Mouse (Mus musculus) myocyte (in vitro differentiated cells): Measurements from ENCODE around the gene Rpsa. TPM values are rescaled to one million over a fixed set of nuclear protein-coding genes. Genes with fewer than 3 reads are reported as not detected.

Experiments used
- H3K27me3 ChIP-seq: one replicate; pipeline ENCODE4 v1.6.1; 2011; ENCODE audit not compliant: control insufficient read depth, insufficient read depth, insufficient read length
- H3K36me3 ChIP-seq: one replicate; pipeline ENCODE4 v1.6.1; 2011; ENCODE audit not compliant: control insufficient read depth, insufficient read depth
- H3K4me2 ChIP-seq: one replicate; pipeline ENCODE4 v1.6.1; 2011; ENCODE audit warnings: low read depth, control low read depth
- H3K4me3 ChIP-seq: one replicate; pipeline ENCODE4 v1.5.1; 2011; ENCODE audit warnings: mild to moderate bottlenecking, control low read depth, moderate library complexity
- H3K79me2 ChIP-seq: one replicate; pipeline ENCODE4 v1.6.1; 2011; ENCODE audit not compliant: control insufficient read depth, insufficient read depth
- H3ac ChIP-seq: one replicate; pipeline ENCODE4 v1.6.1; 2011; ENCODE audit not compliant: control insufficient read depth, insufficient read length
- CEBPB ChIP-seq: IDR thresholded peaks from 2 replicates; pipeline ENCODE4 v1.6.1; 2011; ENCODE audit warnings: mild to moderate bottlenecking, moderate library complexity; ENCODE audit not compliant: poor library complexity, insufficient read depth, severe bottlenecking
- E2F4 ChIP-seq: IDR thresholded peaks from one replicate; pipeline ENCODE4 v1.6.1; 2011; ENCODE audit warnings: mild to moderate bottlenecking, control low read depth, moderate library complexity; ENCODE audit not compliant: insufficient read depth
- MAX ChIP-seq: IDR thresholded peaks from one replicate; pipeline ENCODE4 v1.6.1; 2011; ENCODE audit warnings: low read depth, mild to moderate bottlenecking, control low read depth
- MYOD1 ChIP-seq, 3 experiments: IDR thresholded peaks; one replicate each; pipeline ENCODE4 v1.6.1; 2011; ENCODE audit warnings: control low read depth in 2 of 3, low read depth in 2 of 3, mild to moderate bottlenecking in 2 of 3, moderate library complexity in 1 of 3; ENCODE audit not compliant: insufficient read length in 2 of 3, control insufficient read depth in 1 of 3
- MYOG ChIP-seq, 3 experiments: IDR thresholded peaks; one replicate each; pipeline ENCODE4 v1.6.1; 2011; ENCODE audit warnings: control low read depth in 2 of 3, low read depth in 2 of 3, mild to moderate bottlenecking in 2 of 3; ENCODE audit not compliant: insufficient read length in 2 of 3, control insufficient read depth in 1 of 3, insufficient read depth in 1 of 3
- POLR2A ChIP-seq: IDR thresholded peaks from one replicate; pipeline ENCODE4 v1.6.1; 2011; ENCODE audit warnings: low read depth, mild to moderate bottlenecking, control low read depth, moderate library complexity; ENCODE audit not compliant: insufficient read length
- POLR2AphosphoS2 ChIP-seq: IDR thresholded peaks from one replicate; pipeline ENCODE4 v1.6.1; 2011; ENCODE audit warnings: low read depth, control low read depth; ENCODE audit not compliant: insufficient read length
- REST ChIP-seq: IDR thresholded peaks from one replicate; pipeline ENCODE4 v1.6.1; 2011; ENCODE audit warnings: mild to moderate bottlenecking, control low read depth, moderate library complexity; ENCODE audit not compliant: insufficient read depth, insufficient read length
- SRF ChIP-seq: IDR thresholded peaks from one replicate; pipeline ENCODE4 v1.6.1; 2011; ENCODE audit warnings: low read depth; ENCODE audit not compliant: control insufficient read depth, insufficient read length
- TCF12 ChIP-seq: IDR thresholded peaks from one replicate; pipeline ENCODE4 v1.6.1; 2011; ENCODE audit warnings: mild to moderate bottlenecking, control low read depth; ENCODE audit not compliant: poor library complexity, insufficient read depth, severe bottlenecking
- TCF3 ChIP-seq: IDR thresholded peaks from one replicate; pipeline ENCODE4 v1.6.1; 2011; ENCODE audit warnings: low read depth, control low read depth; ENCODE audit not compliant: insufficient read length
- USF1 ChIP-seq: IDR thresholded peaks from one replicate; pipeline ENCODE4 v1.6.1; 2011; ENCODE audit warnings: low read depth, mild to moderate bottlenecking, control low read depth, moderate library complexity
- polyA plus RNA-seq: library from polyadenylated mRNA; unstranded; fragments of >200 nt; fragmentation: generic; extraction: Trizol; gene quantifications from one replicate; pipeline ENCODE4 v1.2.1, GENCODE M21; 2012; ENCODE audit warnings: missing spikeins

Gene Rpsa
- polyA plus RNA-seq, 1 experiment, result 2,555 TPM

DNA sequence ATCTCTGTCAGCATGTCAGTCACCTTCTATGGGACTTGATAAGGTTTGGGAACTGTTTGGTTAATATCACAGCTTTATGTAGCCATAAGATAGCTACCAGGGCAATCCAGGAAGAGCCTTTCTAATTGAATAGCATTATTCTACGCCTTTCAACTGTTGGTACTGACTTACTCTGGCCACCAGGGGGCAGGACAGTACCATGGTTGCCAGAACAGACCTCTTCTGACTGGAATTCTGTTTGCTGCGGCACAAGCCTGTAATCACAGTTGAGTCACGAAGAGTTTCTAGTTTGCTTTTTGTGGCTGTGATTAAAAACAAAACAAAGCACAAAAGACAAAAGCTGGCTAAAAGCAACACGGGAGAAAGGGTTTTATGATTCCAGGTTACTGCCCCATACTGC, 13.2 kb downstream of the Rpsa start:
- H3K36me3 ChIP-seq, result no peaks in the 10 kb centered on the region
- no peaks in the 10 kb centered on the region for H3K79me2 ChIP-seq
- no peak overlapping the region for H3K4me2 ChIP-seq
- no peak overlapping the region for H3ac ChIP-seq
- TF ChIP-seq MYOD1 (IDR thresholded peaks at IDR 0.05; ENCODE audit: control insufficient read depth in 1 of 3, insufficient read length in 2 of 3, low read depth in 2 of 3) (no peak), TCF12 (no peak), USF1 (no peak), REST (no peak), E2F4 (no peak), CEBPB (no peak), MYOG (IDR thresholded peaks at IDR 0.05; ENCODE audit: control insufficient read depth in 1 of 3, insufficient read depth in 1 of 3, insufficient read length in 2 of 3, low read depth in 2 of 3) (no peak), POLR2A (no peak), TCF3 (no peak), SRF (no peak), MAX (no peak), POLR2AphosphoS2 (no peak)
- no peak overlapping the region for H3K4me3 ChIP-seq
- peaks cover 25% of the 10 kb centered on the region for H3K27me3 ChIP-seq

DNA sequence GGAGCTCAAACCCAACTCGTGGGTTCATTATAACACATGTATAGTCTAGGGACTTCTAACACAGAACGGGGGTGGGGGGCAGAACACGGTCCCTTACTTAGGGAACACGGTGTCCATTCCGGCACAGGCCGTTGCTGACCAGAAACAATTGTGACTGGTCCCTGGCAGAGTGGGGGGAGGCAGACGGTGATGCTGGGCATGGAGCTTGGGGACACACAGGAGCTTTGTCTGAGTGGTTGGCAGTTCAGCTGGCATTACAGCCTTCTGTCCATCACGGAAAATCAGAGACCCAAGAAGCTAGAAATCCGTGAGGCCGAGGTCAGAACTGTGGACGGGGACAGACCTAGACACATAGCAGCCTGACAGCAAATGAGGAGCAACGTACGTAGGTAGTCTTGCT, 17.0 kb downstream of the Rpsa start:
- no peaks in the 10 kb centered on the region for H3K36me3 ChIP-seq
- no peak overlapping the region for H3K4me3 ChIP-seq
- H3K27me3 ChIP-seq, result peaks cover 50% of the 10 kb centered on the region
- no peaks in the 10 kb centered on the region for H3K79me2 ChIP-seq
- H3ac ChIP-seq, result no peak overlapping the region
- TF ChIP-seq E2F4 (no peak), SRF (no peak), MYOD1 (IDR thresholded peaks at IDR 0.05; ENCODE audit: control insufficient read depth in 1 of 3, insufficient read length in 2 of 3, low read depth in 2 of 3) (no peak), REST (no peak), MAX (no peak), USF1 (no peak), POLR2A (no peak), TCF3 (no peak), POLR2AphosphoS2 (no peak), CEBPB (no peak), MYOG (IDR thresholded peaks at IDR 0.05; ENCODE audit: control insufficient read depth in 1 of 3, insufficient read depth in 1 of 3, insufficient read length in 2 of 3, low read depth in 2 of 3) (no peak), TCF12 (no peak)
- H3K4me2 ChIP-seq, result no peak overlapping the region

DNA sequence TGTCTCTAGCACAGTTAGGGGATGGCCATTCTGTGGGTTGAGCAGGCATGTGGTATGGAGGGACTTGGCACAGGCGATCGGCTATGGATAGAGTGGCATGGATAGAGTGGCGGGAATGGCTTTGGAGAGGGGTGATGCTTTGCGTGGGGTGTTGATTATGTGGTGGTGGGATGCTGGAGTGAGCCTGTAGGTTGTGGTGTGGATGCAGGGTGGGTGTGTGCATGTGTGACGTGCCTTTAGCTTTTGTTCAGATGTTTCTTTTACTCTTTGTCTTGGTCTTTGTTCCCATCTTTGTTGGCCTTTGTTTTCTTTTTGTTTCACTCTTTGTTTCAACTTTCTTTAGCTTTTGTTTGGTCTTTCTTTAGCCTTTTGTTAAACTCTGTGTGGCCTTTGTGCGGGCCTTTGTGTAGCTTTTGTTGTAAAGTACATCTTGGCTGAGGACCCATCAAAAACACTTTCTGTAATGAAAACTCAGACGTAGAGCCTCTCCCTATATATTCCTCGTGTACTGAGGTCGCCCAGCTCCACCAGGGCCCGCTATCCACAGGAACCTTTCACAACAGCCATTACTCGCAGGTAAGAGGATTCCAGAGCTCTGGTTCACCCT, 21.8 kb downstream of the Rpsa start, which contains the start of gene Mobp:
TSS of gene Mobp (plus strand) at position 486 of the 607 bp plus-strand sequence.
- no peaks in the 10 kb centered on the region for H3K79me2 ChIP-seq
- H3K36me3 ChIP-seq, result no peaks in the 10 kb centered on the region
- H3K4me3 ChIP-seq, result no peak within 1 kb of the TSS
- TF ChIP-seq CEBPB, result no peak
- H3K4me2 ChIP-seq, result no peak within 1 kb of the TSS
- no peak within 1 kb of the TSS for H3ac ChIP-seq
- H3K27me3 ChIP-seq, result peaks cover 68% of the 10 kb centered on the region

DNA sequence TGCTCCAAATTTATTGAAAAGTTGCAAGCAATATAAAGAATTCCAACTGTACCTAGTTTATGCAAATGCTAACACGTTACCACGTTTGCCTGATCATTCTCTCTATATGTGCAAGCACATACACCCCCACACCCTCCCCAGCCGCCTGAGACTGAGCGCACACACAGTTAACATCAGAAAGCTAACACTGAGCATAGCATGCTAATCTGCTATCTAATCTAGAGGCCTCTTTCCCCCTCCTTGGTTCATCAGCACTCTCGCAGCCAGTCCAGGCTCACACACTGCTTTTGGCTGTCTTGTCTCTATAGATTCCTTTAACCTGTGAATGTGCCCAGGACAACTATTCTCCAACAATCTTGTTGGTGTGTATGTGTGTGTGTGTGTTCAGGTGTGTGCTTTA, 23.7 kb downstream of the Rpsa start:
- H3K27me3 ChIP-seq, result peaks cover 77% of the 10 kb centered on the region
- TF ChIP-seq MYOD1 (IDR thresholded peaks at IDR 0.05; ENCODE audit: control insufficient read depth in 1 of 3, insufficient read length in 2 of 3, low read depth in 2 of 3), result no peak
- no peak for TF ChIP-seq MYOG (IDR thresholded peaks at IDR 0.05; ENCODE audit: control insufficient read depth in 1 of 3, insufficient read depth in 1 of 3, insufficient read length in 2 of 3, low read depth in 2 of 3)
- no peak for TF ChIP-seq TCF3
- TF ChIP-seq USF1, result no peak
- TF ChIP-seq MAX, result no peak
- TF ChIP-seq E2F4, result no peak
- no peak overlapping the region for H3K4me3 ChIP-seq
- no peaks in the 10 kb centered on the region for H3K36me3 ChIP-seq
- no peak overlapping the region for H3K4me2 ChIP-seq
- no peaks in the 10 kb centered on the region for H3K79me2 ChIP-seq
- H3ac ChIP-seq, result no peak overlapping the region

DNA sequence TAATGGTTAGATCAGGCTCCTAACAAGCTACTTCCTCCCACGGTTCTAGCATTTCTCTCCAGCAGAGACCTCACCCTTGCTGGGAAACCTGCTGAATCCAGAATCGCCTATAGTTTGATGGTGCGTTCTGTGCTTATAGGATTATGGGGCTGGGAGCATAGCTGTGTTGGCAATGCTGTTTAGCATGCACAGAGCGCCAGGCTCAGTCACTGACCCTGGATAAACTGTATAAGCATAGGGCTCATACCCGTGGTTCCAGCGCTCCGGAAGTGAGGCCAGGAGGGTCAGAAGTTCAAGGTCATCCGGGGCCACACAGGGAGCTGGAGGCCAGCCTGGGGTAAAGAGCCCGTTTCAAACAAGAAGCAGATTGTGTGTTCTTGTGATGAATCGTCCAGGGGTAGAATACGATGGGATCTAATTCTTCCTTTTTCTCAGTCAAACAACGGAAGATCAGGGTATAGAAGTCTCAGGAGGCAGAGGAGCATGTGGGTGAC, 24.5 kb downstream of the Rpsa start:
- TF ChIP-seq E2F4 (no peak), REST (no peak), POLR2AphosphoS2 (no peak), SRF (no peak), TCF3 (no peak), USF1 (no peak), MAX (no peak), POLR2A (no peak), MYOG (IDR thresholded peaks at IDR 0.05; ENCODE audit: control insufficient read depth in 1 of 3, insufficient read depth in 1 of 3, insufficient read length in 2 of 3, low read depth in 2 of 3) (no peak), MYOD1 (IDR thresholded peaks at IDR 0.05; ENCODE audit: control insufficient read depth in 1 of 3, insufficient read length in 2 of 3, low read depth in 2 of 3) (no peak), TCF12 (no peak)
- H3K79me2 ChIP-seq, result no peaks in the 10 kb centered on the region
- no peaks in the 10 kb centered on the region for H3K36me3 ChIP-seq
- no peak overlapping the region for H3K4me2 ChIP-seq
- H3K27me3 ChIP-seq, result peaks cover 77% of the 10 kb centered on the region
- no peak overlapping the region for H3K4me3 ChIP-seq
- no peak overlapping the region for H3ac ChIP-seq
